Mouse (Mus musculus) embryo, embryonic 10.5 days (tissue): ENCODE results near the gene Asb4.

Experiments
- DNase-seq: peaks from one replicate; pipeline ENCODE4 v3.0.0-alpha.2; 2015; ENCODE audit warnings: low spot score

Asb4 gene

DNA sequence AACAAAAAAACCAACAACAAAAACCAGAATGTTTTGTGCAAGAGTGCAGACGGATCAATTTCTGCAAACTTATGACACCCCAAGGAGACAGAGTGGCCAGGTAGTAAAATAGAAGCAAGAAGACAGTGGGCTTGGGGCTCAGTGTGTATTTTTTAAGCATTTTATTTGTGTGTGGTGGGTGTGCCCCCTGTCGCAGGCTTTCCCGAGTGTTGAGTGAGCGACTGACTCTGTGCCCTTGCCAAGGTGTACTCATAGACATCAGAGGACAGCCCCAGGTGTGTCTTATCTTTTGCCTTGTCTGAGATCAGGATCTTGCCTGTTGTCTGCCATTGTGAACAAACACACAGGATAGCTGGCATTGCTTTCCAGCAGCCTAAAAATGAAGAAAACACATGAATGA lies 63.8 kb downstream of the Asb4 start:
- no peak for DNase-seq

DNA sequence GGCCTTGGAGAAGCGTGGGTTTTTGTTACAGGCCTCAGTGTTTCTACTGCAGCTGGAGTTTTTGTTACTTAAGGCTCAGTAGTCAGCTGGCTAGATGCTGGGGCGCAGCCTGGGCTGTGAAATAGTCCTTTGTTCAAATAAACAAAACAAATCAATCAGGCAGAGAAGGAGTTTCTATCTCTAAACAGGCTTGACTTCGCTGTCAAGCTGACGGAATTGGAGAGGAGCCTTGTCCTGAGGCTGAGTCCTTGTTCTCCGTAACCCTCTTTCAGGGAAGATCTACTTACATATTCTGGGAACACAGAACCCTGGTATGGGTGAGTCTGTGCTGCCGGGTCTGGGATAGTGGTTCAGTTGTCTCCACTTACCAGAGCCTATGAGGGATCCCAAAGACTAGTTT lies 64.4 kb downstream of the Asb4 start:
- peak; percentile 34 for DNase-seq

DNA sequence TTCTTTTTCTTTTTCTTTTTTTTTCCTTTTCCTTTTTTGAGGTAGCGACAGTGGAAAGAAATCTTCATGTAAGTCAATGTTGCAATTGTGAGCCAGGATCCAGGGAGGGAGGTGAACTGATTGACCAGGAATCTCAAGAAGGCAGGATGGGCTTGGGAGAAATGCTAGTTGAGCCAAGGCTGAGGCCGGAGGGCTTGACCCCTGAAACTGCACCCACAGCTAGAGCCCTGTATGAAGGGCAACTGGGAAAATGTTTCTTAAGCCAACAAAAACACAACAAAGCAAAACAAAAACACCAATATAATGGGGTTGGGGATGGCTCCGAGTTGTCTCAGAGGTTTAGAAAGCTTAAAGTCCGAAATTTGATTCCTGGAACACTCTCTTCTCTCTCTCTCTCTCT lies 65.2 kb downstream of the Asb4 start:
- no peak for DNase-seq

DNA sequence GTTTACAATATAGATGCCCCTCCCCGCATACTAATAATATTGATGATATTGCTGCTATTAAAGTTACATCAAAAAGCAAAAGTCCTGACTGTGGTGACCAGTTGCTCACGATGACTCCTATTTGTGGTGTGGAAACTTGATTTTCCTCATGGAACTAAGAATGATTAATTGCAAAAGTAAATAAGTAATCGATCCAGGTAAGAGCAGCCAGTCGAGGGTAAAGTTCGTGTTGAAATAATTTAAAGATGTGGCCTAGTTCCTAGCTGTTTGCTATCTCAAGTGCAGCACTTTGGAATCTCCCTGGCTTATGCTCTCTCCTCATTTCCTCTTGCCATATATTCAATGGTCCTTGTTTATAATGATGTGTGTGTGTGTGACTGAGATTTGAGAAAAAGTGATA lies 66.7 kb downstream of the Asb4 start:
- DNase-seq = no peak

DNA sequence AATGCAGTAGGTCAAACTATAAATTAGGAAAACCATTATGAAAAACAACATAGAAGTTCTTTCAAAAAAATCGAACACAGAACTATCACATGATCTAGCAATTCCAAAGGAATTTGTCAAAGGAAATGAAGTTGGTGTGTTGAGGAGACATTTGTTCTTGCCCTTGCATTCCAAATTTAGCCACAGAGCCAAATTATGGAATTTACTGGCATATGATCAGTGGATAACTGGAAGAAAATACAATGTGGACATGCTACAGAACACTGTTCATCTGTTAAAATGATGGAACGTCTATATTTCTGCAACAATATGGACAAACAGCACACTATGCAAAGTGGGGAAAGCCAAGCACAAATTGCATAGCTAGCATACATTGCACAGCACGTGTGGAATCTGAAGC lies 72.7 kb downstream of the Asb4 start:
- DNase-seq = no peak

DNA sequence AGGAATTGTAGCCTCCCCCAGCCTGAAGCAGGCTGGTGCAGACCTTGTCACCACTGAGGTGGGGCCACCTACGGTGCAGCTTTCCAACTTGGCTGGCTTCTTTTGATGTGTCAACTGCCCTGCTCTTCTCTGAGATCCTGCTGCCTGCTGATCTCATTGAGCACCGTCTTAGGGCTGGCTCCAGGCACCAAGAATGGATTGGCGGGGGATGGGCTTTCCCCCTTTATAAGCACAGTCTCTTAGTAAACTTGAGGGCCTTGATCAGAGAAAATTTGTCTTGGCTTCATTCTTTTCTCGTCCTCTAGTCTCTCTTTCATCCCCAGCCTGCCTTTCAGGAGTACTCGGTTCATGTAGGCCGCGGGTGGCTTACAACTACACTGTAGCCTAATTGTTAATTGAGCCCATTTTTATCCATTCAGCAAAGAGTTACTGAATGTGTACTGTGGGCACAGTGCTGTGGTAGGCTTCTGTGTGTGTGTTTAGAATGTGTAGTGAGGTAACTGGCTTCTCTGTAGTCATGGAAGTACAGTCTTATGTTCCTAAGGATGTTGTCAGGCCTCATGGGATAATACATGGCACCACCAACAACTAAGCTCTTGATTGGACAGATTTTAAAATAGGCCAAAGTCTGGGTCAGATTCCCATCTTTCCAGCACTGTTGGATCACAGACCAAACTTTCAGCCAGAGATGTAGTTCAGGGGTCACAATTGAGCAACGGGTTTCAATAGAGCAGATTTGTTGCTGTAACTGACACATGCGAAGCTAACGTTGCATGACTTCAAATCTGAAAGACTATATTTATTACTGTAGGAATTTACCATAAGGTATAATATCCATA lies 87.5 kb downstream of the Asb4 start:
- no peak for DNase-seq

DNA sequence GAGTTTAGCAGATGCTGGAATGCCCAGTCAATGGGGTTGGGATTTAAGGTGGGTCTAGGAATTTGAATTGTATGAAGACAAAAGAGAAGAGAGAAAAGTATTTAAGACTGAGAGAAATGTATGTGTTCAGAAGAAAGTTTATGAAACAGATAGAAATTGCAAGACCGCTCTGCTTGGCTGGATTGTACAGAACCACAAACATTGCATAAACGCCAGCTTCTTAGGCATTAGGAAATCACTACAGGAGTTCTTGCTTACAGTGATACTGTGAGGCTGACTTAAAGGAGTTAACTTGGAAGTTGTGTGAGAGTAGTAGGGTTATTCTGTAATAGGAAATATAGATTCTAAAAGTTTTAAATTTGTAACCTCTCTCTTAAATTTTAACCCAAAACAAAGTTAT lies 89.5 kb downstream of the Asb4 start:
- no peak for DNase-seq

DNA sequence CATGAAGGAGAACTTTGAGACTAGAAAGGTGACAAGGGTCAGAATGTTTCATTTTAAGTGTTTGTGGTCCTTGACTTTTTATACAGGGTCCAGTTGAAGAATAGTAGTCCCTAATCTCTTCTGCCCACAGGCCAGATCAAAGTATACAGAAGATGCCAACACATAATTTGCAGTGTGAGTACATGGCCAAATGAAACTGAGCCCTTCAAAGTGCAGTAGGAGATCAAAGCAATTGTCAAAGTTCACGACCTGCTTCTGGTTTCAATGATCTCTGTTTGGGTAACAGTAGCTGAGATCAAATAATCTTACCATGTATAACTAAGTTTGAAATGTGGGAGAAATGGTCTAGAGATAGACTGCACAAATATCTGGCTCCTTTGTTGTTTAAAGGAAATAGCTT lies 90.8 kb downstream of the Asb4 start:
- no peak for DNase-seq

DNA sequence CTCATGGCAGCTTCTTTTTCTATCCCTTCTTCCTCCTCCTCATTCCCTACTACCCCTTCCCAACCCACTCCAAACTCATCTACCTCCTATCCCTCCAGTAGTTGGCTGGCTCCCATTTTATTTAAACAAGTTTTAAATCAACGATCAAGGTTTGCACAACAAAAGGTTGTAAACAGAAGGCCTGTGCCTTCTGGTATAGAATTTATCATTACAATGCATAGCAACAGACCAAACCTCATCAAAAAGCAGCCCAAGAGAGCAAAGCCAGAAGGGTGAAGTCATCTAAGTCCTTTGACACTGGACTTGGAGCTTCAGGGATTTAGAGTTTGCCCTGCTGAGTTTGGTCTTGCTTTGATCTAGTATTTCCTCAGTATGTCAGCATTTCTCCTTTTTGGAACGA lies 97.9 kb downstream of the Asb4 start:
- DNase-seq = no peak

DNA sequence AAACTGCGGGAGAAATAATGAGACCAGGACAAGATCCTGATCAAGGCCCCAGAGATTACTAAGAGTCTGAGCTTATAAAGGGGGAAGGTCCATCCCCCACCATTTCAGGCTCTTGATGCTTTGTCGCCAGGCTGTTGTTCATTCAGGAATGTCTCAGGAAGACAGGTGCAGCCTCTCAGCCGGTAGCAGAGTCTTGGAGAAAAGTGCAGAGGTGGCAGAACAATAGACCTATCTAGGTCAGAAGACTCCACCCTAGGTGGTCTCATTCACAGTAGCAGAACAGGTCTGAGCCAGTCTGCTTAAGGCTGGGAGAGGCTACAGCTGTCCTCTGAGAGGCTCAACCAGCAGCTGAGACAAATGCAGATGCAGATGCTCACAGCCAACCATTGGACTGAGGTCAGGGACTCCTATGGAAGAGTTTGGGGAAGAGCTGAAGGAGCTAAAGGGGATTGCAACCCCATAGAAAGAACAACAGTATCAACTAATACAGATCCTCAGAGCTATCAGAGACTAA lies 99.1 kb downstream of the Asb4 start:
- no peak for DNase-seq
